Mouse (Mus musculus): ENCODE results near the gene Epb41l4b. TPM values are rescaled to one million over a fixed set of nuclear protein-coding genes. Genes with fewer than 3 reads are reported as not detected.

The Epb41l4b gene
- polyA plus RNA-seq, 1 experiment, result 16.9 TPM

GRCm38 (mm10) chr4:56963687-56964086 lies 179.6 kb downstream of the Epb41l4b start:
- no peaks in the 10 kb centered on the region for H3K9me3 ChIP-seq (replicated peaks; ENCODE audit: control insufficient read depth, insufficient read depth, low read length, poor library complexity, severe bottlenecking)
- no peak overlapping the region for H3K4me3 ChIP-seq (ENCODE audit: low read depth, low read length)
- TF ChIP-seq CTCF (IDR thresholded peaks at IDR 0.05; ENCODE audit: low read depth, low read length) (no peak), EP300 (IDR thresholded peaks at IDR 0.05; ENCODE audit: insufficient read depth, low read depth, low read length) (no peak), POLR2A (IDR thresholded peaks at IDR 0.05; ENCODE audit: insufficient read depth, low read length) (no peak)
- H3K36me3 ChIP-seq (ENCODE audit: control insufficient read depth, insufficient read depth, low read length, poor library complexity, severe bottlenecking), result no peaks in the 10 kb centered on the region
- H3K9ac ChIP-seq (ENCODE audit: low read depth, poor library complexity, severe bottlenecking), result no peak overlapping the region
- no peaks in the 10 kb centered on the region for H3K27me3 ChIP-seq (ENCODE audit: control insufficient read depth, insufficient read depth, low read length, poor library complexity, severe bottlenecking)
- no peaks in the 10 kb centered on the region for H3K4me1 ChIP-seq (ENCODE audit: control insufficient read depth, insufficient read depth, low read length)
- H3K27ac ChIP-seq (ENCODE audit: insufficient read depth, low read length), result no peak overlapping the region

- TF ChIP-seq CTCF (IDR thresholded peaks at IDR 0.05; ENCODE audit: low read depth, low read length), result no peak
- no peak for TF ChIP-seq EP300 (IDR thresholded peaks at IDR 0.05; ENCODE audit: insufficient read depth, low read depth, low read length)
- no peak for TF ChIP-seq POLR2A (IDR thresholded peaks at IDR 0.05; ENCODE audit: insufficient read depth, low read length)
- H3K27me3 ChIP-seq (ENCODE audit: control insufficient read depth, insufficient read depth, low read length, poor library complexity, severe bottlenecking), result no peaks in the 10 kb centered on the region
- H3K27ac ChIP-seq (ENCODE audit: insufficient read depth, low read length), result no peak overlapping the region
- H3K4me1 ChIP-seq (ENCODE audit: control insufficient read depth, insufficient read depth, low read length), result peaks cover 3% of the 10 kb centered on the region
- H3K9ac ChIP-seq (ENCODE audit: low read depth, poor library complexity, severe bottlenecking), result no peak overlapping the region
- no peaks in the 10 kb centered on the region for H3K9me3 ChIP-seq (replicated peaks; ENCODE audit: control insufficient read depth, insufficient read depth, low read length, poor library complexity, severe bottlenecking)
- no peaks in the 10 kb centered on the region for H3K36me3 ChIP-seq (ENCODE audit: control insufficient read depth, insufficient read depth, low read length, poor library complexity, severe bottlenecking)
- H3K4me3 ChIP-seq (ENCODE audit: low read depth, low read length), result no peak overlapping the region
Observed at GRCm38 (mm10) chr4:56961320-56961925, 181.8 kb downstream of the Epb41l4b start.

- no peaks in the 10 kb centered on the region for H3K27me3 ChIP-seq (ENCODE audit: control insufficient read depth, insufficient read depth, low read length, poor library complexity, severe bottlenecking)
- no peak for TF ChIP-seq CTCF (IDR thresholded peaks at IDR 0.05; ENCODE audit: low read depth, low read length)
- peak; percentile 84 for TF ChIP-seq EP300 (IDR thresholded peaks at IDR 0.05; ENCODE audit: insufficient read depth, low read depth, low read length)
- TF ChIP-seq POLR2A (IDR thresholded peaks at IDR 0.05; ENCODE audit: insufficient read depth, low read length), result no peak
- H3K36me3 ChIP-seq (ENCODE audit: control insufficient read depth, insufficient read depth, low read length, poor library complexity, severe bottlenecking), result no peaks in the 10 kb centered on the region
- no peak overlapping the region for H3K4me3 ChIP-seq (ENCODE audit: low read depth, low read length)
- H3K27ac ChIP-seq (ENCODE audit: insufficient read depth, low read length), result no peak overlapping the region
- H3K9ac ChIP-seq (ENCODE audit: low read depth, poor library complexity, severe bottlenecking), result no peak overlapping the region
- H3K4me1 ChIP-seq (ENCODE audit: control insufficient read depth, insufficient read depth, low read length), result peaks cover 3% of the 10 kb centered on the region
- no peaks in the 10 kb centered on the region for H3K9me3 ChIP-seq (replicated peaks; ENCODE audit: control insufficient read depth, insufficient read depth, low read length, poor library complexity, severe bottlenecking)
Observed at GRCm38 (mm10) chr4:56957518-56957917, 185.7 kb downstream of the Epb41l4b start.

- H3K36me3 ChIP-seq (ENCODE audit: control insufficient read depth, insufficient read depth, low read length, poor library complexity, severe bottlenecking), result no peaks in the 10 kb centered on the region
- no peak overlapping the region for H3K4me3 ChIP-seq (ENCODE audit: low read depth, low read length)
- H3K9me3 ChIP-seq (replicated peaks; ENCODE audit: control insufficient read depth, insufficient read depth, low read length, poor library complexity, severe bottlenecking), result no peaks in the 10 kb centered on the region
- H3K9ac ChIP-seq (ENCODE audit: low read depth, poor library complexity, severe bottlenecking), result no peak overlapping the region; the same call in 1 of the 2 replicates
- TF ChIP-seq EP300 (IDR thresholded peaks at IDR 0.05; ENCODE audit: insufficient read depth, low read depth, low read length), result no peak
- no peak for TF ChIP-seq POLR2A (IDR thresholded peaks at IDR 0.05; ENCODE audit: insufficient read depth, low read length)
- H3K27ac ChIP-seq (ENCODE audit: insufficient read depth, low read length), result peak overlapping the region; percentile 91
- H3K27me3 ChIP-seq (ENCODE audit: control insufficient read depth, insufficient read depth, low read length, poor library complexity, severe bottlenecking), result no peaks in the 10 kb centered on the region
- peaks cover 3% of the 10 kb centered on the region for H3K4me1 ChIP-seq (ENCODE audit: control insufficient read depth, insufficient read depth, low read length)
Observed at GRCm38 (mm10) chr4:56953235-56953634, 190.0 kb downstream of the Epb41l4b start.

GRCm38 (mm10) chr4:56951701-56952100 lies 191.5 kb downstream of the Epb41l4b start:
- Histone ChIP-seq H3K36me3 (ENCODE audit: control insufficient read depth, insufficient read depth, low read length, poor library complexity, severe bottlenecking) (no peaks in the 10 kb centered on the region), H3K27ac (ENCODE audit: insufficient read depth, low read length) (no peak overlapping the region), H3K27me3 (ENCODE audit: control insufficient read depth, insufficient read depth, low read length, poor library complexity, severe bottlenecking) (no peaks in the 10 kb centered on the region), H3K4me1 (ENCODE audit: control insufficient read depth, insufficient read depth, low read length) (no peaks in the 10 kb centered on the region), H3K4me3 (ENCODE audit: low read depth, low read length) (no peak overlapping the region), H3K9ac (ENCODE audit: low read depth, poor library complexity, severe bottlenecking) (no peak overlapping the region), H3K9me3 (replicated peaks; ENCODE audit: control insufficient read depth, insufficient read depth, low read length, poor library complexity, severe bottlenecking) (no peaks in the 10 kb centered on the region)
- TF ChIP-seq CTCF (IDR thresholded peaks at IDR 0.05; ENCODE audit: low read depth, low read length) (no peak), POLR2A (IDR thresholded peaks at IDR 0.05; ENCODE audit: insufficient read depth, low read length) (no peak), EP300 (IDR thresholded peaks at IDR 0.05; ENCODE audit: insufficient read depth, low read depth, low read length) (no peak)

- Histone ChIP-seq H3K27me3 (ENCODE audit: control insufficient read depth, insufficient read depth, low read length, poor library complexity, severe bottlenecking) (no peaks in the 10 kb centered on the region), H3K36me3 (ENCODE audit: control insufficient read depth, insufficient read depth, low read length, poor library complexity, severe bottlenecking) (peaks cover 2% of the 10 kb centered on the region; the same call in 1 of the 2 replicates), H3K27ac (ENCODE audit: insufficient read depth, low read length) (no peak overlapping the region), H3K9me3 (replicated peaks; ENCODE audit: control insufficient read depth, insufficient read depth, low read length, poor library complexity, severe bottlenecking) (no peaks in the 10 kb centered on the region), H3K4me3 (ENCODE audit: low read depth, low read length) (no peak overlapping the region), H3K9ac (ENCODE audit: low read depth, poor library complexity, severe bottlenecking) (no peak overlapping the region), H3K4me1 (ENCODE audit: control insufficient read depth, insufficient read depth, low read length) (no peaks in the 10 kb centered on the region)
- TF ChIP-seq CTCF (IDR thresholded peaks at IDR 0.05; ENCODE audit: low read depth, low read length), result no peak
Observed at GRCm38 (mm10) chr4:56949494-56949893, 193.7 kb downstream of the Epb41l4b start.

Data from ES-Bruce4 (cell line).